Mouse (Mus musculus): ENCODE results near the gene Slc6a3.

Gene Slc6a3

GRCm38 (mm10) chr13:73536403-73536821, at the start of gene Slc6a3:
Slc6a3 (plus strand) TSS chr13:73536747.
- DNase-seq (ENCODE audit: low spot score) = peak; percentile 54

GRCm38 (mm10) chr13:73488105-73488504, 48.4 kb upstream of the Slc6a3 start:
- no peak for DNase-seq (ENCODE audit: low spot score)

- DNase-seq (ENCODE audit: low spot score) = no peak
Observed at GRCm38 (mm10) chr13:73488707-73489106, 47.8 kb upstream of the Slc6a3 start.

- DNase-seq (ENCODE audit: low spot score) = no peak
Observed at GRCm38 (mm10) chr13:73489986-73490385, 46.6 kb upstream of the Slc6a3 start.

- DNase-seq (ENCODE audit: low spot score) = no peak
Observed at GRCm38 (mm10) chr13:73490564-73491170, 45.9 kb upstream of the Slc6a3 start.

GRCm38 (mm10) chr13:73493183-73493582, 43.4 kb upstream of the Slc6a3 start:
- no peak for DNase-seq (ENCODE audit: low spot score)

- DNase-seq (ENCODE audit: low spot score) = no peak
Observed at GRCm38 (mm10) chr13:73494528-73494927, 42.0 kb upstream of the Slc6a3 start.

GRCm38 (mm10) chr13:73496137-73496536, 40.4 kb upstream of the Slc6a3 start:
- no peak for DNase-seq (ENCODE audit: low spot score)

- DNase-seq (ENCODE audit: low spot score) = no peak
Observed at GRCm38 (mm10) chr13:73499893-73500604, 36.5 kb upstream of the Slc6a3 start.

GRCm38 (mm10) chr13:73502719-73503118, 33.8 kb upstream of the Slc6a3 start:
- no peak for DNase-seq (ENCODE audit: low spot score)

- peak; percentile 92 for DNase-seq (ENCODE audit: low spot score)
Observed at GRCm38 (mm10) chr13:73505686-73506467, 30.7 kb upstream of the Slc6a3 start.

- DNase-seq (ENCODE audit: low spot score) = no peak
Observed at GRCm38 (mm10) chr13:73508817-73509550, 27.6 kb upstream of the Slc6a3 start.

- no peak for DNase-seq (ENCODE audit: low spot score)
Observed at GRCm38 (mm10) chr13:73509869-73510268, 26.7 kb upstream of the Slc6a3 start.

- peak; percentile 83 for DNase-seq (ENCODE audit: low spot score)
Observed at GRCm38 (mm10) chr13:73512776-73513673, 23.5 kb upstream of the Slc6a3 start.

GRCm38 (mm10) chr13:73516886-73517285, 19.7 kb upstream of the Slc6a3 start:
- DNase-seq (ENCODE audit: low spot score) = no peak

- DNase-seq (ENCODE audit: low spot score) = no peak
Observed at GRCm38 (mm10) chr13:73533716-73534115, 2.8 kb upstream of the Slc6a3 start.

- DNase-seq (ENCODE audit: low spot score) = no peak
Observed at GRCm38 (mm10) chr13:73535287-73535686, 1.3 kb upstream of the Slc6a3 start.

GRCm38 (mm10) chr13:73536824-73537223, 277 bp downstream of the Slc6a3 start:
- DNase-seq (ENCODE audit: low spot score) = no peak

GRCm38 (mm10) chr13:73564201-73564600, 27.7 kb downstream of the Slc6a3 start:
- no peak for DNase-seq (ENCODE audit: low spot score)

- DNase-seq (ENCODE audit: low spot score) = no peak
Observed at GRCm38 (mm10) chr13:73575051-73575450, 38.5 kb downstream of the Slc6a3 start.

GRCm38 (mm10) chr13:73577277-73577676, 40.7 kb downstream of the Slc6a3 start:
- no peak for DNase-seq (ENCODE audit: low spot score)

Measured in testis, postnatal 10 days (tissue).